Mouse (Mus musculus) CH12.LX (cell line): ENCODE results near the gene Lrrn2. TPM values are rescaled to one million over a fixed set of nuclear protein-coding genes. Genes with fewer than 3 reads are reported as not detected.

Source experiments
- DNase-seq: peaks from one replicate; pipeline ENCODE4 v3.0.0-alpha.2; 2013; ENCODE audit errors: extremely low read depth
- H3K27ac ChIP-seq: 2 replicates; pipeline ENCODE4 v1.5.1; 2012; ENCODE audit warnings: low read depth, mild to moderate bottlenecking, control low read depth, moderate library complexity; ENCODE audit not compliant: insufficient read depth
- H3K27me3 ChIP-seq: replicated peaks from 2 replicates; pipeline ENCODE3; 2012; ENCODE audit warnings: inconsistent platforms
- H3K36me3 ChIP-seq, 2 experiments: replicated peaks in 1 of 2; 2 replicates each; pipeline versions ENCODE3 to v1.6.1; 2012; ENCODE audit warnings: inconsistent platforms in 1 of 2, low read length in 1 of 2, mild to moderate bottlenecking in 1 of 2, mixed read lengths in 1 of 2, moderate library complexity in 1 of 2; ENCODE audit not compliant: control insufficient read depth in 1 of 2, insufficient read depth in 1 of 2
- H3K4me1 ChIP-seq, 2 experiments: 2 replicates each; pipeline ENCODE4 v1.6.1; 2012; ENCODE audit warnings: inconsistent platforms in 1 of 2, moderate library complexity in 1 of 2; ENCODE audit not compliant: insufficient read depth in 2 of 2, control insufficient read depth in 1 of 2
- H3K4me2 ChIP-seq: 2 replicates; pipeline ENCODE4 v1.6.1; 2012; ENCODE audit warnings: low read depth, mild to moderate bottlenecking, control low read depth; ENCODE audit not compliant: poor library complexity, insufficient read depth, severe bottlenecking
- H3K4me3 ChIP-seq, 3 experiments: fragments of 150-350 bp in 1 of 3; sonication (generic) in 1 of 3; replicated peaks in 1 of 3; 2 replicates each; pipeline versions ENCODE3 to v1.5.1; 2011 to 2012; ENCODE audit warnings: low read depth in 2 of 3, low read length in 2 of 3, mild to moderate bottlenecking in 2 of 3, moderate library complexity in 2 of 3, control low read depth in 1 of 3, improper control_type of control experiment in 1 of 3, inconsistent platforms in 1 of 3, mixed read lengths in 1 of 3; ENCODE audit not compliant: poor library complexity in 1 of 3
- H3K79me2 ChIP-seq: replicated peaks from 2 replicates; pipeline ENCODE4 v1.6.1; 2012; ENCODE audit warnings: mild to moderate bottlenecking, moderate library complexity; ENCODE audit not compliant: control insufficient read depth, poor library complexity, insufficient read depth, severe bottlenecking; ENCODE audit errors: extremely low read depth
- H3K9ac ChIP-seq: 2 replicates; pipeline ENCODE4 v1.6.1; 2012; ENCODE audit warnings: low read depth, mild to moderate bottlenecking, control low read depth, moderate library complexity; ENCODE audit not compliant: insufficient read depth
- H3K9me3 ChIP-seq: replicated peaks from 2 replicates; pipeline ENCODE3; 2012; ENCODE audit warnings: low read length, inconsistent platforms, mixed read lengths
- BHLHE40 ChIP-seq: IDR thresholded peaks from 2 replicates; pipeline ENCODE4 v1.6.1; 2011; ENCODE audit warnings: mild to moderate bottlenecking, low read depth, low read length, improper control_type of control experiment
- CHD1 ChIP-seq: IDR thresholded peaks from 2 replicates; pipeline ENCODE4 v1.6.1; 2012; ENCODE audit warnings: low read depth, low read length, improper control_type of control experiment, inconsistent platforms
- CHD2 ChIP-seq: IDR thresholded peaks from 2 replicates; pipeline ENCODE4 v1.6.1; 2011; ENCODE audit warnings: low read length, improper control_type of control experiment
- CTCF ChIP-seq, 2 experiments: IDR thresholded peaks in 1 of 2; conservative IDR thresholded peaks in 1 of 2; 2 replicates each; pipeline ENCODE4 v1.5.1; 2011 to 2012; ENCODE audit warnings: low read depth in 2 of 2, low read length in 2 of 2, improper control_type of control experiment in 1 of 2, inconsistent platforms in 1 of 2, mild to moderate bottlenecking in 1 of 2, moderate library complexity in 1 of 2
- E2F4 ChIP-seq: IDR thresholded peaks from 2 replicates; pipeline ENCODE4 v1.6.1; 2011; ENCODE audit warnings: low read depth, low read length, improper control_type of control experiment; ENCODE audit not compliant: insufficient replicate concordance
- GABPA ChIP-seq: IDR thresholded peaks from 2 replicates; pipeline ENCODE4 v1.6.1; 2012; ENCODE audit warnings: low read depth, low read length, improper control_type of control experiment, inconsistent platforms; ENCODE audit not compliant: insufficient replicate concordance
- HCFC1 ChIP-seq: IDR thresholded peaks from 2 replicates; pipeline ENCODE4 v1.6.1; 2012; ENCODE audit warnings: low read depth, mild to moderate bottlenecking, inconsistent platforms, low read length, improper control_type of control experiment
- IRF4 ChIP-seq: IDR thresholded peaks from 2 replicates; pipeline ENCODE4 v1.6.1; 2014; ENCODE audit warnings: low read depth, mild to moderate bottlenecking, inconsistent platforms, low read length, improper control_type of control experiment
- JUND ChIP-seq: conservative IDR thresholded peaks from 2 replicates; pipeline ENCODE4 v1.6.1; 2011; ENCODE audit warnings: low read depth, low read length, improper control_type of control experiment
- KAT2A ChIP-seq: IDR thresholded peaks from 2 replicates; pipeline ENCODE4 v1.6.1; 2012; ENCODE audit warnings: low read length, improper control_type of control experiment, inconsistent platforms; ENCODE audit not compliant: insufficient replicate concordance
- MAFK ChIP-seq: IDR thresholded peaks from 2 replicates; pipeline ENCODE4 v1.6.1; 2011; ENCODE audit warnings: low read length, improper control_type of control experiment; ENCODE audit not compliant: insufficient replicate concordance
- NELFE ChIP-seq: IDR thresholded peaks from 2 replicates; pipeline ENCODE4 v1.6.1; 2011; ENCODE audit warnings: low read depth, low read length, improper control_type of control experiment
- NRF1 ChIP-seq: IDR thresholded peaks from 2 replicates; pipeline ENCODE4 v1.6.1; 2014; ENCODE audit warnings: low read depth, mild to moderate bottlenecking, inconsistent platforms, low read length, improper control_type of control experiment, moderate library complexity
- POLR2AphosphoS2 ChIP-seq: IDR thresholded peaks from 2 replicates; pipeline ENCODE4 v1.6.1; 2011; ENCODE audit warnings: low read depth, low read length, improper control_type of control experiment
- RAD21 ChIP-seq: IDR thresholded peaks from 2 replicates; pipeline ENCODE4 v1.6.1; 2011; ENCODE audit warnings: low read depth, mild to moderate bottlenecking, low read length, improper control_type of control experiment, moderate library complexity
- SIN3A ChIP-seq: IDR thresholded peaks from 2 replicates; pipeline ENCODE4 v1.6.1; 2012; ENCODE audit warnings: low read length, improper control_type of control experiment, inconsistent platforms
- TBP ChIP-seq: conservative IDR thresholded peaks from 2 replicates; pipeline ENCODE4 v1.6.1; 2011; ENCODE audit warnings: low read depth, low read length, improper control_type of control experiment
- TCF12 ChIP-seq: IDR thresholded peaks from 2 replicates; pipeline ENCODE4 v1.6.1; 2014; ENCODE audit warnings: low read depth, mild to moderate bottlenecking, inconsistent platforms, low read length, improper control_type of control experiment
- UBTF ChIP-seq: IDR thresholded peaks from 2 replicates; pipeline ENCODE4 v1.6.1; 2012; ENCODE audit warnings: low read depth, mild to moderate bottlenecking, inconsistent platforms, low read length, improper control_type of control experiment, moderate library complexity
- USF1 ChIP-seq: IDR thresholded peaks from 2 replicates; pipeline ENCODE4 v1.6.1; 2014; ENCODE audit warnings: low read depth, mild to moderate bottlenecking, inconsistent platforms, low read length, improper control_type of control experiment
- ZC3H11A ChIP-seq: IDR thresholded peaks from 2 replicates; pipeline ENCODE4 v1.6.1; 2012; ENCODE audit warnings: low read depth, mild to moderate bottlenecking, inconsistent platforms, low read length, improper control_type of control experiment
- ZKSCAN1 ChIP-seq: IDR thresholded peaks from 2 replicates; pipeline ENCODE4 v1.6.1; 2012; ENCODE audit warnings: low read depth, inconsistent platforms, low read length, improper control_type of control experiment, borderline replicate concordance
- ZMIZ1 ChIP-seq: IDR thresholded peaks from 2 replicates; pipeline ENCODE4 v1.6.1; 2012; ENCODE audit warnings: low read depth, mild to moderate bottlenecking, inconsistent platforms, low read length, improper control_type of control experiment
- ZNF384 ChIP-seq: IDR thresholded peaks from 2 replicates; pipeline ENCODE4 v1.6.1; 2012; ENCODE audit warnings: low read depth, low read length, improper control_type of control experiment, inconsistent platforms
- dilution Hi-C: fragments of 300-500 bp; cut with MboI; formaldehyde crosslinking; loops from 2 replicates; pipeline ENCODE4 v1.14.3; 2020; ENCODE audit warnings: low sequenced_read_pairs; ENCODE audit not compliant: extremely low pct_unique_long_range_greater_than_20kb, extremely low pct_ligation_motif_present
- in situ Hi-C: fragments of 300-500 bp; cut with MboI; formaldehyde crosslinking; loops from 3 replicates; pipeline ENCODE4 v1.14.3; 2019; ENCODE audit warnings: low sequenced_read_pairs, low pct_ligation_motif_present, low pct_unique_long_range_greater_than_20kb, mixed read lengths
- polyA plus RNA-seq: library from polyadenylated mRNA; unstranded; fragments of >175 nt; gene quantifications from 2 replicates; pipeline ENCODE4 v1.2.1, GENCODE M21; 2012; ENCODE audit warnings: low read depth; ENCODE audit not compliant: insufficient read length
- total RNA-seq, 2 experiments: library from RNA; depleted of rRNA; stranded (reverse); fragments of 300-350 nt in 1 of 2; fragments of >200 nt in 1 of 2; gene quantifications; 2 replicates each; pipeline ENCODE4 v1.2.3; 2012 to 2014

Gene Lrrn2
- total and polyA plus RNA-seq, 3 experiments, result not detected

DNA sequence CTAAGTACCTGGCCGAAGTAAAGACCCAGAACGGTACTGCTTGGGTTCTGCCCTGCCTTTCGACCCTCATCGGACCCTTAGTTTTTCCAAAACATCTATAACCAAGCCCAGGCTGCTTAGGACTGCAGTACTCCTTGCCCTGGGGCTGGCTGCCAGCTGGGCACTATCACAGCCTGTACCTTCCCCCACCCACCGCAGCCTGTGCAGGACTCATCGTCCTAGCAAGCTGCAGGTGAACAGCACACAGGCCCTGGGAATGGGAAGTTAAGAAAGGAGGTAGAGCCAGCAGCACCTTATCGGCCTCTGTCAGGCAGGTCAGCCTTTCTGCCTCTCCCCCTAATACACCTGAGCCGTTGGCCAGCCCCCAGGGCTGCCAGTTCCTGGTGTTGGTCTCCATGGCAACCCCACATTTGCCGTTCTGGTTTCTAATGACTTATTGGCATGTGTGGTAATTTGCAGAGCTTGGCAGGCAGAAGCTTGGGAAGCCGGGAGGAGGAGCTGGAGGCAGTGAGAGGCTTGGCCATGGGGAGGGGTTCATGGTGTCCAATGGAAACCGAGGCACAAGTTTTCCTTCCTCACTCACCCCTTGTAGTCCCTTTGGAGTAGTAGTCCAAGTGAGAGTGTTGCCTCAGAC, 10.2 kb downstream of the Lrrn2 start:
- Histone ChIP-seq H3K27ac (no peak overlapping the region), H3K9ac (no peak overlapping the region), H3K9me3 (no peaks in the 10 kb centered on the region), H3K79me2 (no peaks in the 10 kb centered on the region), H3K4me2 (no peak overlapping the region), H3K36me3 (no peaks in the 10 kb centered on the region), H3K27me3 (peaks cover 97% of the 10 kb centered on the region), H3K4me1 (no peaks in the 10 kb centered on the region), H3K4me3 (no peak overlapping the region)
- in situ Hi-C loops, result no loop called here
- DNase-seq, result no peak
- TF ChIP-seq ZMIZ1 (no peak), CHD2 (no peak), CHD1 (no peak), JUND (no peak), IRF4 (no peak), MAFK (no peak), USF1 (no peak), GABPA (no peak), ZKSCAN1 (no peak), NELFE (no peak), KAT2A (no peak), CTCF (conservative IDR thresholded peaks at IDR 0.05 in 1 of 2, IDR thresholded peaks at IDR 0.05 in 1 of 2; ENCODE audit: low read depth in 2 of 2, low read length in 2 of 2) (no peak), UBTF (no peak), E2F4 (no peak), BHLHE40 (no peak), NRF1 (no peak), HCFC1 (no peak)
- dilution Hi-C loops, result no loop called here

DNA sequence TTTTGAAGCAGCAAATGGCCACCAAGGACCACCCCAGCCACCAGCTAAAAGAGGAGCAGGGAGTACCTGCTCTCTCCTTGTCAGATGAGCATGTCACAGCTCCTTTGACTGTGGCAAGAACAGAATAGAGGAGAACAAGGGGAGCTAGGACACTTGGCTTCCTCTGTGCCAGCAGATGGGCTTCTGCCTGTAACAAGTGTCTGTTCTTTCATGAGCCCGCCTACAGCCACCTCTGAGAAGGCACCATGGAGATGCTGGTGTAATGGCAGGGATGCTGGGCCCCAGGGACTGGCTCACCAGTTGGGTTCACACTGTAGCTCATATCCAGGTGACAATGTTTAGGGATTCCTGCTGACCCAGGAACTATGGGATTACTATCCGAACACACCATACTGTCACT, 12.0 kb downstream of the Lrrn2 start:
- TF ChIP-seq RAD21 (no peak), TBP (no peak), ZMIZ1 (no peak), ZNF384 (no peak), UBTF (no peak), BHLHE40 (no peak), CTCF (conservative IDR thresholded peaks at IDR 0.05 in 1 of 2, IDR thresholded peaks at IDR 0.05 in 1 of 2; ENCODE audit: low read depth in 2 of 2, low read length in 2 of 2) (no peak), ZKSCAN1 (no peak), MAFK (no peak), USF1 (no peak), POLR2AphosphoS2 (no peak), TCF12 (no peak), SIN3A (no peak), NRF1 (no peak), ZC3H11A (no peak)
- no peaks in the 10 kb centered on the region for H3K9me3 ChIP-seq
- peaks cover 98% of the 10 kb centered on the region for H3K27me3 ChIP-seq
- DNase-seq, result no peak
- H3K79me2 ChIP-seq, result no peaks in the 10 kb centered on the region
- no peak overlapping the region for H3K9ac ChIP-seq
- no peaks in the 10 kb centered on the region for H3K4me1 ChIP-seq
- no peak overlapping the region for H3K4me3 ChIP-seq
- no peaks in the 10 kb centered on the region for H3K36me3 ChIP-seq
- dilution Hi-C loops (no loop called here), in situ Hi-C loops (no loop called here)
- no peak overlapping the region for H3K4me2 ChIP-seq
- no peak overlapping the region for H3K27ac ChIP-seq
